Mouse (Mus musculus) neural tube, embryonic 12.5 days (tissue): ENCODE results near the gene Rnf149. TPM values are rescaled to one million over a fixed set of nuclear protein-coding genes. Genes with fewer than 3 reads are reported as not detected.

Experiments used
- ATAC-seq: fragments of 200-750 bp; cut with Nextera tagmentation; 2 replicates; pipeline ENCODE4 v1.8.0; 2017; ENCODE audit warnings: low read depth, mild to moderate bottlenecking, moderate TSS enrichment, moderate library complexity; ENCODE audit not compliant: low FRiP score
- H3K27ac ChIP-seq: fragments of 300-500 bp; sonication (generic); 2 replicates; pipeline ENCODE4 v1.5.1; 2016
- H3K27me3 ChIP-seq: fragments of 300-500 bp; sonication (generic); replicated peaks from 2 replicates; pipeline ENCODE4 v1.6.1; 2016; ENCODE audit warnings: mild to moderate bottlenecking
- H3K36me3 ChIP-seq: fragments of 300-500 bp; sonication (generic); 2 replicates; pipeline ENCODE4 v1.6.1; 2016; ENCODE audit warnings: mild to moderate bottlenecking
- H3K4me1 ChIP-seq: fragments of 300-500 bp; sonication (generic); 2 replicates; pipeline ENCODE4 v1.6.1; 2016
- H3K4me2 ChIP-seq: fragments of 300-500 bp; sonication (generic); replicated peaks from 2 replicates; pipeline ENCODE4 v1.6.1; 2016; ENCODE audit warnings: mild to moderate bottlenecking
- H3K4me3 ChIP-seq: fragments of 300-500 bp; sonication (generic); 2 replicates; pipeline ENCODE4 v1.5.1; 2016
- H3K9ac ChIP-seq: fragments of 300-500 bp; sonication (generic); 2 replicates; pipeline ENCODE4 v1.6.1; 2016; ENCODE audit warnings: mild to moderate bottlenecking
- H3K9me3 ChIP-seq: fragments of 300-500 bp; sonication (generic); 2 replicates; pipeline ENCODE4 v1.6.1; 2016; ENCODE audit warnings: mild to moderate bottlenecking
- WGBS: fragments of 180-500 bp; shearing (Covaris S2); methylation state at CpG from one replicate; pipeline ENCODE4 v1.1.7; 2016; 5-methylcytosine and 5-hydroxymethylcytosine counted together
- polyA plus RNA-seq: library from polyadenylated mRNA; unstranded; fragments of >200 nt; fragmentation: Nextera tagmentation; extraction: Ambion mirVana; gene quantifications from 2 replicates; pipeline ENCODE4 v1.2.1, GENCODE M21; 2016

Gene Rnf149
- polyA plus RNA-seq, 1 experiment from 2014 or later = 37.3 TPM

GRCm38 (mm10) chr1:39540592-39540991 is 36.6 kb downstream of the Rnf149 start:
- no peak overlapping the region for H3K9ac ChIP-seq
- peaks cover 63% of the 10 kb centered on the region for H3K36me3 ChIP-seq
- no peak for ATAC-seq
- no peak overlapping the region for H3K4me3 ChIP-seq
- peaks cover 15% of the 10 kb centered on the region for H3K4me1 ChIP-seq
- H3K27ac ChIP-seq = no peak overlapping the region
- no peaks in the 10 kb centered on the region for H3K27me3 ChIP-seq
- peaks cover 12% of the 10 kb centered on the region; the same call in 1 of the 2 replicates for H3K9me3 ChIP-seq
- no peak overlapping the region for H3K4me2 ChIP-seq

- Histone ChIP-seq H3K27ac (no peak overlapping the region), H3K9me3 (peaks cover 12% of the 10 kb centered on the region; the same call in 1 of the 2 replicates), H3K4me2 (peak overlapping the region; percentile 33), H3K4me3 (no peak overlapping the region), H3K36me3 (peaks cover 42% of the 10 kb centered on the region), H3K27me3 (no peaks in the 10 kb centered on the region), H3K4me1 (peaks cover 15% of the 10 kb centered on the region), H3K9ac (peak overlapping the region; percentile 21; the same call in 1 of the 2 replicates)
- WGBS = 92% methylated on average over 10 of the region's 10 CpGs
- ATAC-seq = no peak
These were observed 39.4 kb downstream of the Rnf149 start for GRCm38 (mm10) chr1:39537631-39538380.

GRCm38 (mm10) chr1:39536701-39537100 is 40.5 kb downstream of the Rnf149 start:
- peaks cover 34% of the 10 kb centered on the region for H3K36me3 ChIP-seq
- H3K9me3 ChIP-seq = peaks cover 12% of the 10 kb centered on the region; the same call in 1 of the 2 replicates
- ATAC-seq = no peak
- H3K9ac ChIP-seq = peak overlapping the region; percentile 95
- peak overlapping the region; percentile 88 for H3K4me2 ChIP-seq
- WGBS = 42% methylated on average over 7 of the region's 7 CpGs
- no peak overlapping the region for H3K27ac ChIP-seq
- peak overlapping the region; percentile 90 for H3K4me3 ChIP-seq
- H3K4me1 ChIP-seq = peaks cover 15% of the 10 kb centered on the region
- H3K27me3 ChIP-seq = no peaks in the 10 kb centered on the region

GRCm38 (mm10) chr1:39535515-39536311 is 41.5 kb downstream of the Rnf149 start:
- Histone ChIP-seq H3K27ac (peak overlapping the region; percentile 86), H3K27me3 (no peaks in the 10 kb centered on the region), H3K9me3 (peaks cover 10% of the 10 kb centered on the region; the same call in 1 of the 2 replicates), H3K4me2 (peak overlapping the region; percentile 88), H3K9ac (peak overlapping the region; percentile 95), H3K4me1 (peaks cover 15% of the 10 kb centered on the region), H3K4me3 (peak overlapping the region; percentile 90), H3K36me3 (peaks cover 28% of the 10 kb centered on the region)
- ATAC-seq = peak; percentile 93
- under 1% methylated on average over 98 of the region's 100 CpGs for WGBS

GRCm38 (mm10) chr1:39534831-39535230 is 42.4 kb downstream of the Rnf149 start, which contains the start of gene Cnot11:
TSS of gene Cnot11 (plus strand) at chr1:39534992.
- 28% methylated on average over 13 of the region's 13 CpGs for whole genome bisulfite sequencing
- no peak for ATAC-seq

GRCm38 (mm10) chr1:39533917-39534316 is 43.3 kb downstream of the Rnf149 start:
- Histone ChIP-seq H3K9ac (no peak overlapping the region), H3K36me3 (peaks cover 10% of the 10 kb centered on the region), H3K4me2 (no peak overlapping the region), H3K4me3 (no peak overlapping the region), H3K9me3 (no peaks in the 10 kb centered on the region), H3K4me1 (peaks cover 15% of the 10 kb centered on the region), H3K27me3 (no peaks in the 10 kb centered on the region), H3K27ac (no peak overlapping the region)
- no peak for ATAC-seq
- 40% methylated on average over 3 of the region's 3 CpGs for WGBS

More at GRCm38 (mm10) chr1:39534831-39535230, 42.4 kb downstream of the Rnf149 start, which contains the start of gene Cnot11:
- 0 out of 2 replicates have a peak, but pooled peaks cover 2% of the 10 kb centered on the region for H3K9me3 ChIP-seq
- peak within 1 kb of the TSS; percentile 88 for H3K4me2 ChIP-seq
- H3K36me3 ChIP-seq = peaks cover 19% of the 10 kb centered on the region
- H3K4me3 ChIP-seq = peak within 1 kb of the TSS; percentile 90
- no peaks in the 10 kb centered on the region for H3K27me3 ChIP-seq
- H3K9ac ChIP-seq = peak within 1 kb of the TSS; percentile 95
- peak within 1 kb of the TSS; percentile 86 for H3K27ac ChIP-seq
- peaks cover 15% of the 10 kb centered on the region for H3K4me1 ChIP-seq

- H3K27ac ChIP-seq = no peak overlapping the region
- H3K9me3 ChIP-seq = no peaks in the 10 kb centered on the region
- H3K36me3 ChIP-seq = no peaks in the 10 kb centered on the region
- H3K4me3 ChIP-seq = no peak overlapping the region
- no peak overlapping the region for H3K4me2 ChIP-seq
- no peak for ATAC-seq
- H3K27me3 ChIP-seq = no peaks in the 10 kb centered on the region
- WGBS = 67% methylated on average over 4 of the region's 4 CpGs
- H3K4me1 ChIP-seq = no peaks in the 10 kb centered on the region
- no peak overlapping the region for H3K9ac ChIP-seq
These were observed 46.2 kb downstream of the Rnf149 start for GRCm38 (mm10) chr1:39531036-39531435.

- no peaks in the 10 kb centered on the region for H3K36me3 ChIP-seq
- H3K4me2 ChIP-seq = no peak overlapping the region
- H3K4me1 ChIP-seq = no peaks in the 10 kb centered on the region
- no peak overlapping the region for H3K27ac ChIP-seq
- H3K27me3 ChIP-seq = no peaks in the 10 kb centered on the region
- H3K9ac ChIP-seq = no peak overlapping the region
- no peak for ATAC-seq
- H3K4me3 ChIP-seq = no peak overlapping the region
- 41% methylated on average over 13 of the region's 13 CpGs for WGBS
- no peaks in the 10 kb centered on the region for H3K9me3 ChIP-seq
These were observed 46.8 kb downstream of the Rnf149 start for GRCm38 (mm10) chr1:39530258-39530943.

GRCm38 (mm10) chr1:39528319-39528718 is 48.9 kb downstream of the Rnf149 start:
- WGBS = 27% methylated on average over 6 of the region's 6 CpGs
- ATAC-seq = no peak
- Histone ChIP-seq H3K27me3 (no peaks in the 10 kb centered on the region), H3K27ac (no peak overlapping the region), H3K9ac (no peak overlapping the region), H3K36me3 (no peaks in the 10 kb centered on the region), H3K4me3 (no peak overlapping the region), H3K4me1 (no peaks in the 10 kb centered on the region), H3K4me2 (no peak overlapping the region), H3K9me3 (no peaks in the 10 kb centered on the region)

- no peaks in the 10 kb centered on the region for H3K27me3 ChIP-seq
- H3K27ac ChIP-seq = no peak overlapping the region
- WGBS = 10% methylated on average over 7 of the region's 7 CpGs
- peak; percentile 61; the same call in 1 of the 2 replicates for ATAC-seq
- H3K4me2 ChIP-seq = no peak overlapping the region
- no peak overlapping the region for H3K9ac ChIP-seq
- H3K36me3 ChIP-seq = no peaks in the 10 kb centered on the region
- H3K4me1 ChIP-seq = no peaks in the 10 kb centered on the region
- no peak overlapping the region for H3K4me3 ChIP-seq
- no peaks in the 10 kb centered on the region for H3K9me3 ChIP-seq
These were observed 49.8 kb downstream of the Rnf149 start for GRCm38 (mm10) chr1:39527432-39527831.

GRCm38 (mm10) chr1:39526371-39527167 is 50.6 kb downstream of the Rnf149 start:
- H3K4me3 ChIP-seq = no peak overlapping the region
- no peaks in the 10 kb centered on the region for H3K27me3 ChIP-seq
- no peak overlapping the region for H3K4me2 ChIP-seq
- no peaks in the 10 kb centered on the region for H3K36me3 ChIP-seq
- no peak overlapping the region for H3K27ac ChIP-seq
- no peaks in the 10 kb centered on the region for H3K4me1 ChIP-seq
- no peaks in the 10 kb centered on the region for H3K9me3 ChIP-seq
- ATAC-seq = no peak
- WGBS = 88% methylated on average over 9 of the region's 9 CpGs
- no peak overlapping the region for H3K9ac ChIP-seq
